ENCODE assay signal across 12 mouse cellular contexts in the genomic region with DNA sequence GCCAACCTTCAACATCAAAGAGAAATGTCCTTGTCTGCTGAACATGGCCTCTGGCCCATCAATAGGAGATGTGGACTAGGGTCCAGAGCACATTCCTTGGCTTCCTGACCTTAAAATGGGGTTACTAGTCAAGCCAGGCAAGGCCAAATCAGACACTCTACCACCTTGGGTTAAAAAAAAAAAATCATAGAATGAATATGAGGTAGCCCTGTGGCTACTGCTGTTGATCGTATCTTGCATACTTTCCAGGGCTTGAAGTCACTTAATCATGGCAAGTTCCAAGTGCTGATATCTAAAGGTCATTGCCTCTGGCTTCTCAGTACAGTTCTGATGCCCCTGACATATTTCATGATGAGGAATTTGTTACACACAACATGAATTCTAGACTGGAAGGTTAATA.
"Had no signal": no experiment of that assay in that cellular context is flagged by ENCODE, and none has a peak within 500 bp of the region (broad histone marks: within the 10 kb centered on the region; RNA-seq: fewer than 3 reads in every experiment).

No protein-coding gene starts in this region.

- H3K27ac ChIP-seq: left cerebral cortex, adult 2 months; limb, embryonic 10.5 days; liver, embryonic 13.5 days; lung, embryonic 15.5 days; macrophage; stomach, embryonic 15.5 days had no signal

- H3K4me3 ChIP-seq: left cerebral cortex, adult 2 months; limb, embryonic 10.5 days; liver, embryonic 13.5 days; lung, embryonic 15.5 days; megakaryocyte, embryonic 14.5 days; stomach, embryonic 15.5 days had no signal

- ATAC-seq: liver, postnatal 0 days had no signal

- H3K27me3 ChIP-seq: liver, embryonic 13.5 days; lung, embryonic 15.5 days; stomach, embryonic 15.5 days had no signal

- H3K4me2 ChIP-seq: liver, embryonic 13.5 days; lung, embryonic 15.5 days; midbrain, embryonic 11.5 days; stomach, embryonic 15.5 days had no signal

- H3K9me3 ChIP-seq: limb, embryonic 10.5 days; liver, embryonic 13.5 days; lung, embryonic 15.5 days; stomach, embryonic 15.5 days had no signal

- H3K36me3 ChIP-seq: limb, embryonic 10.5 days; lung, embryonic 15.5 days; stomach, embryonic 15.5 days had no signal

- H3K4me1 ChIP-seq: lung, embryonic 15.5 days; stomach, embryonic 15.5 days had no signal

- DNase-seq: kidney, postnatal 25 days; liver, embryonic 13.5 days; liver, postnatal 0 days; right cerebral cortex, postnatal 14 days; thymus, postnatal 4 days had no signal

- H3K9ac ChIP-seq: liver, embryonic 13.5 days; liver, postnatal 0 days; lung, embryonic 15.5 days; stomach, embryonic 15.5 days had no signal
